Mouse (Mus musculus): ENCODE data around the gene Zmiz1. TPM values are rescaled to one million over a fixed set of nuclear protein-coding genes. Genes with fewer than 3 reads are reported as not detected.

The Zmiz1 gene
- polyA plus RNA-seq (2016; fragmentation: Nextera tagmentation; extraction: Ambion mirVana) = 66.5 and 69.4 TPM in 2 replicates

DNA sequence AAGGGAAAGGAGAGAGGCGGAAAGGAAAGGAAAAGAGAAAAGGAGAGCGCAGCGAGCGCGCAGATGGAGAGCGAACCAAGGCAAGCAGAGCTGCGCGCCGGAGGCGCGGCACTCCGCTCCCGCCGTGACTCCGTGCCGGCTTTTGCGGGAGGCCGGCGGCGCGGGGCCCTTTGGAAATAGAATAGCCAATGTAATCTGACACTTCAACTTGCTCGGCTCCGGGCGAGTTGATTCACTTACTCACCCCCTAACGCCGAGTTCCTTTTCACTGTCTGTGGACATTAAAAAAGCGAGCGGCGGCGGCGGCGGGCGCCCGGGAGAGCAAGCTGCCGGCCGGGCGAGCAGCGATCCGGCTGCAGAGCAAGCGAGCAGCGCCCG is at the start of gene Zmiz1:
Gene Zmiz1 (plus strand): TSS at position 170 of the 378 bp plus-strand sequence.
- peak; percentile 47 for ATAC-seq (ENCODE audit: low FRiP score)
- Histone ChIP-seq H3K9me3 (replicated peaks) (no peaks in the 10 kb centered on the region), H3K27ac (peak within 1 kb of the TSS; percentile 99), H3K9ac (peak within 1 kb of the TSS; percentile 100), H3K4me1 (peaks cover 55% of the 10 kb centered on the region), H3K4me2 (replicated peaks) (peak within 1 kb of the TSS; percentile 93), H3K4me3 (peak within 1 kb of the TSS; percentile 97), H3K27me3 (no peaks in the 10 kb centered on the region), H3K36me3 (no peaks in the 10 kb centered on the region)
- WGBS = 1% methylated on average over 42 of the region's 42 CpGs

- Histone ChIP-seq H3K27me3 (no peaks in the 10 kb centered on the region), H3K27ac (no peak overlapping the region), H3K36me3 (no peaks in the 10 kb centered on the region), H3K4me2 (replicated peaks) (no peak overlapping the region), H3K4me1 (peaks cover 8% of the 10 kb centered on the region), H3K4me3 (no peak overlapping the region), H3K9me3 (replicated peaks) (no peaks in the 10 kb centered on the region), H3K9ac (no peak overlapping the region)
- 88% methylated on average over 9 of the region's 9 CpGs for whole genome bisulfite sequencing
- no peak for ATAC-seq (ENCODE audit: low FRiP score)
These were observed 47.0 kb upstream of the Zmiz1 start for GRCm38 (mm10) chr14:25411848-25412527.

DNA sequence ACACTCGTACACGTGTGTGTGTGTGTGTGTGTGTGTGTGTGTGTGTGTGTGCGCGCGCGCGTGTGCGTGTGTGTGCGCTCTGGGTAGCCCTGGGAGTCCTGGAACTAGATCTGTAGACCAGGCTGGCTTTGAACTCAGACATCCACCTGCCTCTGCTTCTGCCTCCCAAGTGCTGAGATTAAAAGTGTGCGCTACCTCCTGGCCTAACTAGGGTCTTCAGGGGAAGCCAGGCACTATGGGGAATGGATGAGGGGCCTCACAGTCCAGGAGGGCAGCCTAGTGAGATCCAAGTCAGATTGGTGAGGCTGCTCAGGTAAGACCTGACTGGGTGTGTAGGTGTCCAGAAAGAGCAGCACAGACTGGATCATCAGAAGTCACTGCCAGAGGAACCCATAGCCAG is 46.2 kb upstream of the Zmiz1 start:
- Histone ChIP-seq H3K4me3 (no peak overlapping the region), H3K9me3 (replicated peaks) (no peaks in the 10 kb centered on the region), H3K36me3 (no peaks in the 10 kb centered on the region), H3K4me2 (replicated peaks) (no peak overlapping the region), H3K9ac (no peak overlapping the region), H3K27ac (no peak overlapping the region), H3K27me3 (no peaks in the 10 kb centered on the region), H3K4me1 (peaks cover 3% of the 10 kb centered on the region)
- no peak for ATAC-seq (ENCODE audit: low FRiP score)
- 97% methylated on average over 10 of the region's 10 CpGs for WGBS

DNA sequence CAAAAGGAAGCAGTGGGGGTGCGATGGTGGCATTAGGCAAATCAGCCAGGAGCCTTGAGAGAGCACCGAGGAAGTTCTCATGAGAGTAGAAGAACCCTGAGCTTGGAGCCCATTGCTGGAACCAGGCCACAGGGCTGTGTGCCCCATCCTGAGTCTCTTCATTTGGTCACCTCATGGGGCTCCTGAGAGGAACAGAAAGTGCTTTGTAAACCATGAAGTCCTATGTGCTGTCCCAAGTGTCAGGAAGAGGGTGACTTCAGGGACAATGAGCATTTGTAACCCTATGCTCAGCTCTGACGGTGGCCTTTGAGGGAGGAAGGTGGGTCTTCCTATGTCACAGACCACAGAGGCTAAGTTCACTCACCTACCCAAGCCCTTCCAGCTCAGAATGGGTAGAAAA is 45.5 kb upstream of the Zmiz1 start:
- H3K36me3 ChIP-seq = no peaks in the 10 kb centered on the region

DNA sequence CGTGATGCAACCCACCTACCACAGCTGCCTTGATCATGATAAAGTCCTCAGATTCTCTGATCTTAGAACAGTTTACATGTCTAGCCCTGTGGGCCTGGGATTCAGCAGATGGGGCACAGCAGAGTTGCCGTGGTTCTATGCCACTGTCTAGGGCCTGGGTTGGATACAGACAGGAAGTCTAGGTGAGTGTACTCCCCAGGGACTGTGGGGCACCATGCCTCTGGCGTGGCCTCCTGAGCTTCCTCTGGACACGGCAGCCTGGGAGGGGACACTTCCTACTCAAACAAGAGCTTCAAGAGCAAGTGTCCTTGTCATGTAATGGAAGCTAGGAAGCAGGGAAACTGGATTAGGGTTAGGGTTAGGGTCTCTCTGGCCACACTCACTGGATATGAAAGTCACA is 44.9 kb upstream of the Zmiz1 start:
- ATAC-seq (ENCODE audit: low FRiP score) = no peak

More for the DNA sequence above, 45.5 kb upstream of the Zmiz1 start:
- Histone ChIP-seq H3K4me2 (replicated peaks) (no peak overlapping the region), H3K27me3 (no peaks in the 10 kb centered on the region), H3K9me3 (replicated peaks) (no peaks in the 10 kb centered on the region), H3K27ac (no peak overlapping the region), H3K9ac (no peak overlapping the region), H3K4me1 (peaks cover 3% of the 10 kb centered on the region; the same call in 1 of the 2 replicates), H3K4me3 (no peak overlapping the region)
- WGBS = 68% methylated on average over 3 of the region's 3 CpGs
- ATAC-seq (ENCODE audit: low FRiP score) = no peak

GRCm38 (mm10) chr14:25420001-25420690 is 38.8 kb upstream of the Zmiz1 start:
- no peaks in the 10 kb centered on the region for H3K27me3 ChIP-seq
- H3K4me1 ChIP-seq = peaks cover 25% of the 10 kb centered on the region
- H3K4me2 ChIP-seq (replicated peaks) = no peak overlapping the region
- no peak for ATAC-seq (ENCODE audit: low FRiP score)
- WGBS = 73% methylated on average over 7 of the region's 7 CpGs
- H3K9ac ChIP-seq = no peak overlapping the region
- no peaks in the 10 kb centered on the region for H3K36me3 ChIP-seq
- peak overlapping the region; percentile 86; the same call in 1 of the 2 replicates for H3K27ac ChIP-seq
- no peaks in the 10 kb centered on the region for H3K9me3 ChIP-seq (replicated peaks)
- no peak overlapping the region for H3K4me3 ChIP-seq

More for the DNA sequence above, 44.9 kb upstream of the Zmiz1 start:
- 79% methylated on average over 4 of the region's 4 CpGs for WGBS
- peaks cover 3% of the 10 kb centered on the region; the same call in 1 of the 2 replicates for H3K4me1 ChIP-seq
- no peaks in the 10 kb centered on the region for H3K9me3 ChIP-seq (replicated peaks)
- H3K4me3 ChIP-seq = no peak overlapping the region
- H3K36me3 ChIP-seq = no peaks in the 10 kb centered on the region
- H3K27me3 ChIP-seq = no peaks in the 10 kb centered on the region
- H3K4me2 ChIP-seq (replicated peaks) = no peak overlapping the region
- no peak overlapping the region for H3K9ac ChIP-seq
- H3K27ac ChIP-seq = no peak overlapping the region

DNA sequence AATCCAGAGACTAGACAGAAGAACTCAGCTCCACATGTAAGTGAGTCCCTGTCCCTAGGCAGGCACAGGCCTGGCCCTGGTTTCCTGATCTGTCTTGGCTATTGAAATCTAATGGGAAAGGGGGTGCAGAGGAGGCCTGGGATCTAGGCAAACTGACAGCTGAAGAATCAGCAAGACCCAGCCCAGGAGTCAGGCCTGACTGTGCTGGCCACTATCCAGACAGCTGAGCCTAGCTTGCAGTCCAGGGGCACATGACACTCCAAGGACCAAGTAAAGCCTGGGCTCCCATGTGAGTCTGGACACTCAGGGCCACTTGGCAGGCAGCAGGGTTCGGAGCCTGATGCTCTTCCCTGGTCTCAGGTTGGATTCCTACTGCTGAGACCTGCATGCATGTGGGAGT is 38.0 kb upstream of the Zmiz1 start:
- ATAC-seq (ENCODE audit: low FRiP score) = peak; percentile 61

DNA sequence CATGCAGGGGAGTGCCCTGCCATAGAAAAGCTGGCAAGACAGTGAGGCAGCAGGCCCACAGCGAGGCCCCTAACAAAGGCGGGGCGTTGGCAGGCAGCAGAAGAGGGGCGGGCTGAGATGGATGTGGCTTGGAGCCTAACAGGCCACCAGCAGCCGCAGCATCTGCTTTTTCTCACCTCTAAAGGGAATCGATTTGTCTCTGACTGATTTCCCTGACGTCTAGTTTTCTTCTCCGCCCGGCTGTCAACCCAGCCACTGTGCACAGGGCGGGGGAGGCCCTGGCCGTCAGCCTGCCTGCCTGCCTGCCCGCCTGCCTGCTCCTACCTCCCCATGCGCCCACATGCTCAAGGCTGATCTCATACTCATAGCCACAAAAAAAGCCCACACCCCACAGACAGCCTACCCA is 37.4 kb upstream of the Zmiz1 start:
- Histone ChIP-seq H3K4me2 (replicated peaks) (no peak overlapping the region), H3K4me3 (no peak overlapping the region), H3K27me3 (no peaks in the 10 kb centered on the region), H3K9ac (0 out of 2 replicates have a peak overlapping the region, but pooled peaks have one; percentile 0), H3K36me3 (no peaks in the 10 kb centered on the region), H3K27ac (peak overlapping the region; percentile 86), H3K4me1 (peaks cover 25% of the 10 kb centered on the region), H3K9me3 (replicated peaks) (no peaks in the 10 kb centered on the region)
- ATAC-seq (ENCODE audit: low FRiP score) = peak; percentile 92
- 27% methylated on average over 13 of the region's 13 CpGs for WGBS

More for the DNA sequence above, 38.0 kb upstream of the Zmiz1 start:
- no peaks in the 10 kb centered on the region for H3K9me3 ChIP-seq (replicated peaks)
- 94% methylated on average over 1 of the region's 1 CpGs for WGBS
- no peaks in the 10 kb centered on the region for H3K27me3 ChIP-seq
- peak overlapping the region; percentile 86 for H3K27ac ChIP-seq
- 0 out of 2 replicates have a peak overlapping the region, but pooled peaks have one; percentile 27 for H3K9ac ChIP-seq
- H3K4me2 ChIP-seq (replicated peaks) = no peak overlapping the region
- H3K4me3 ChIP-seq = no peak overlapping the region
- no peaks in the 10 kb centered on the region for H3K36me3 ChIP-seq
- peaks cover 25% of the 10 kb centered on the region for H3K4me1 ChIP-seq

DNA sequence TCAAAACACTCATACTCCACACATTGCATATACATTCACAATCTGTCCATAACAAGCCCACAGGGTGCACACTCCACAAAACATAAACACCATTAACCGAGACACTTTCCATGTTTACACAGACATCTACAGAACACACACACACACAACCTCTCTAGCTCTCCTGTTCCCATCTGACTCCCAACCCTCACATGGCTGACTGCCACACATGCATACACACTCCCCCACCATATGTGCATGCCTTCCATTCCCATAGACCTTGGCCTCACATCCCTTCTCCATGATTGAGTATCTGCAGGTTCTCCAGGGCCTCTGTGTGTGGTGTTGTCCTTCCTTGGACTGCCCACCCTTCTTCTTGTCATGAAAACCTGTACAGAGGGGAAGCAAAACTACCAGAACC is 36.0 kb upstream of the Zmiz1 start:
- no peaks in the 10 kb centered on the region for H3K9me3 ChIP-seq (replicated peaks)
- no peaks in the 10 kb centered on the region for H3K36me3 ChIP-seq
- H3K9ac ChIP-seq = no peak overlapping the region
- 95% methylated on average over 1 of the region's 1 CpGs for WGBS
- H3K4me2 ChIP-seq (replicated peaks) = no peak overlapping the region
- H3K27me3 ChIP-seq = no peaks in the 10 kb centered on the region
- ATAC-seq (ENCODE audit: low FRiP score) = no peak
- no peak overlapping the region for H3K4me3 ChIP-seq
- no peak overlapping the region for H3K27ac ChIP-seq
- H3K4me1 ChIP-seq = peaks cover 25% of the 10 kb centered on the region

DNA sequence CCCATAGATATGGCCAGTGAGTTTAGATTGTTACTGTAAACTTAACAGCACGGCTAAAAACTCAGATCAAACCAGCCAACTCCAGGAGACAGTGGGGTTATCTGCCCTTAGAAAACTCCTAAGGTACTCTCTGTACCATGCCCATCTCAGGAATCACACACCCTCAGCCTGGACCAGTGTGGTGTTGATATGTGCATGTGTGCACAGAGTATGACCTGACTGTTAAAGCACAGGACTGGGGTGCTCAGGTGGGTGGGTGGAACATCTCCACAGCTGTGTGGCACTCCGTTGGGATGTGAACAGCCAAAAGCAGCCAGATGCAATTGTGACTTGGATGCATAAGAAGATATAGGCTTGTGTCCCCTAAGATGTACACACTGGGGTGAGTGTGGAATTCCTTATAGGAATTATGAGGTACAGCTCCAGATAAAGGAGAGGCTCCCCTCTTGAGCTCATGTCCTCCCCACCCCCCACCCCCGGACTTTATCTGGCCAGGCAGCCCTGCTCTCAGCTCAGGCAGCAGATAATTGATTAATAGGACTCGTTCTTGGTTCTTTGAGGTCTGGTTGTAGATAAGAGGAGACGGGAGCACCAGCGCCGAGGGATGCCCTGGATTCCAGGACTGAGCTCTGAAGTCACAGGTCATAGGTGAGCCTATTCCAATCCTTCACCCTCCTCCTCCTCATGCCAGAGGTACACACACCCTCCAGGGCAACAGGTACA is 35.1 kb upstream of the Zmiz1 start:
- no peak overlapping the region for H3K4me3 ChIP-seq
- no peak overlapping the region for H3K4me2 ChIP-seq (replicated peaks)
- ATAC-seq (ENCODE audit: low FRiP score) = no peak
- H3K9ac ChIP-seq = no peak overlapping the region
- H3K36me3 ChIP-seq = no peaks in the 10 kb centered on the region
- no peak overlapping the region for H3K27ac ChIP-seq
- H3K4me1 ChIP-seq = peaks cover 25% of the 10 kb centered on the region
- 73% methylated on average over 7 of the region's 7 CpGs for WGBS
- no peaks in the 10 kb centered on the region for H3K27me3 ChIP-seq
- no peaks in the 10 kb centered on the region for H3K9me3 ChIP-seq (replicated peaks)

- H3K4me3 ChIP-seq = no peak overlapping the region
- peaks cover 3% of the 10 kb centered on the region for H3K27me3 ChIP-seq
- no peak overlapping the region for H3K9ac ChIP-seq
- H3K27ac ChIP-seq = no peak overlapping the region
- no peaks in the 10 kb centered on the region for H3K36me3 ChIP-seq
- no peaks in the 10 kb centered on the region for H3K9me3 ChIP-seq (replicated peaks)
- ATAC-seq (ENCODE audit: low FRiP score) = no peak
- H3K4me2 ChIP-seq (replicated peaks) = no peak overlapping the region
- peaks cover 4% of the 10 kb centered on the region; the same call in 1 of the 2 replicates for H3K4me1 ChIP-seq
These were observed 20.7 kb upstream of the Zmiz1 start for GRCm38 (mm10) chr14:25438255-25438654.

GRCm38 (mm10) chr14:25440116-25440515 is 18.9 kb upstream of the Zmiz1 start:
- no peaks in the 10 kb centered on the region for H3K9me3 ChIP-seq (replicated peaks)
- no peak for ATAC-seq (ENCODE audit: low FRiP score)
- no peak overlapping the region for H3K4me2 ChIP-seq (replicated peaks)
- H3K9ac ChIP-seq = no peak overlapping the region
- no peak overlapping the region for H3K27ac ChIP-seq
- no peak overlapping the region for H3K4me3 ChIP-seq
- peaks cover 3% of the 10 kb centered on the region for H3K27me3 ChIP-seq
- peaks cover 4% of the 10 kb centered on the region; the same call in 1 of the 2 replicates for H3K4me1 ChIP-seq
- no peaks in the 10 kb centered on the region for H3K36me3 ChIP-seq
- 33% methylated on average over 1 of the region's 1 CpGs for WGBS

All from hindbrain, embryonic 12.5 days (tissue).